Mouse (Mus musculus): ENCODE data around the gene Slc16a13.

GRCm38 (mm10) chr11:70227126-70227525 lies 6.3 kb upstream of the Slc16a13 start:
- TF ChIP-seq CTCF (IDR thresholded peaks at IDR 0.05) (no peak), EP300 (IDR thresholded peaks at IDR 0.05) (no peak)

All from lung, postnatal 0 days (tissue).